Mouse (Mus musculus) testis, adult 2 months (tissue): ENCODE results near the gene Utp15.

Experiments
- CTCF ChIP-seq: fragments of 200-500 bp; IDR thresholded peaks from 2 replicates; pipeline ENCODE4 v1.5.1; 2012; ENCODE audit warnings: low read depth, mild to moderate bottlenecking, inconsistent platforms, low read length, moderate library complexity; ENCODE audit not compliant: control insufficient read depth, insufficient read depth, insufficient replicate concordance
- POLR2A ChIP-seq: fragments of 200-500 bp; IDR thresholded peaks from 2 replicates; pipeline ENCODE4 v1.6.1; 2012; ENCODE audit warnings: low read depth, mild to moderate bottlenecking, inconsistent platforms, low read length, moderate library complexity; ENCODE audit not compliant: control insufficient read depth

DNA sequence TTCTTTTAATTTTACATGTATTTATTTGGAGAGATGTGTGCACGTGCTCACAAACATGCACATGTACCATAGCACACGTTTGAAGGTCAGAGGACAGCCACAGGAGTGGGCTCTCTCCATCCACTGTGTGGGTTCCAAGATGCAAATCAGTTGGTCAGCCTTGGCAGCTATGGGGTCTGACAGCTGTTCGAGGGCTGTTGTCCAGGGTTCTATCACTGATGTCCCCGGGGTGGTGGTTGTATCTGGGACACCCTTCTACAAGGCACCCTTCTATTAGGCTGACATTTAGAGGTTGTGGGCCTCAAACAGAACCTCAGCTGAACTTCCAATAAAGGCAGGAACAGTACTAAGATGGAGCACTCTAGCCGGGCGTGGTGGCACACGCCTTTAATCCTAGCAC, 13.4 kb upstream of the Utp15 start:
- TF ChIP-seq POLR2A (no peak), CTCF (no peak)
